Mouse (Mus musculus) embryonic fibroblast, embryonic 13.5 days (primary cell): ENCODE results near the gene Nln.

ENCODE experiments used
- CTCF ChIP-seq: IDR thresholded peaks from 2 replicates; pipeline ENCODE4 v1.5.1; 2011; ENCODE audit warnings: mild to moderate bottlenecking, control low read depth, low read length, moderate library complexity, borderline replicate concordance; ENCODE audit not compliant: insufficient read depth
- POLR2A ChIP-seq: IDR thresholded peaks from 2 replicates; pipeline ENCODE4 v1.6.1; 2011; ENCODE audit warnings: low read depth, mild to moderate bottlenecking, control low read depth, low read length, moderate library complexity

GRCm38 (mm10) chr13:103975101-103975500, 134.3 kb downstream of the Nln start:
- no peak for TF ChIP-seq CTCF
- no peak for TF ChIP-seq POLR2A
